8 mouse cellular contexts compared by ENCODE assay signal in genomic region chr7:126860987-126861386, GRCm38 (mm10). TPM values are rescaled to one million over a fixed set of nuclear protein-coding genes. Genes with fewer than 3 reads are reported as not detected.
DNase-seq lines count a peak whose midpoint lies in the region; ATAC-seq and TF ChIP-seq lines count a peak whose summit lies in the region.

No protein-coding gene starts in this region.

- H3K4me2 ChIP-seq in heart, embryonic 12.5 days = peak overlapping the region; percentile 93
- peak overlapping the region; percentile 25 for H3K4me2 ChIP-seq in CH12.LX (ENCODE audit: insufficient read depth, low read depth, poor library complexity, severe bottlenecking)
- H3K4me2 ChIP-seq in forebrain, embryonic 15.5 days (replicated peaks) = peak overlapping the region; percentile 84
- peak overlapping the region; percentile 97 for H3K4me2 ChIP-seq in liver, embryonic 15.5 days

- no peak for TF ChIP-seq CTCF in CH12.LX (conservative IDR thresholded peaks at IDR 0.05 in 1 of 2, IDR thresholded peaks at IDR 0.05 in 1 of 2; ENCODE audit: low read depth in 2 of 2, low read length in 2 of 2)

- in situ Hi-C loops in CH12.LX (cut with MboI; ENCODE audit: low pct_ligation_motif_present, low pct_unique_long_range_greater_than_20kb, low sequenced_read_pairs) = no loop called here

- no peak for TF ChIP-seq EP300 in CH12.LX (IDR thresholded peaks at IDR 0.05; ENCODE audit: low read length)

- 50% methylated on average over 5 of the region's 5 CpGs for WGBS in heart, embryonic 12.5 days
- WGBS in forebrain, embryonic 15.5 days = 68% methylated on average over 5 of the region's 5 CpGs
- WGBS in liver, embryonic 15.5 days (ENCODE audit: insufficient replicate concordance) = 26% methylated on average over 5 of the region's 5 CpGs

- no peaks in the 10 kb centered on the region for H3K27me3 ChIP-seq in heart, embryonic 12.5 days (replicated peaks)
- H3K27me3 ChIP-seq in CH12.LX (replicated peaks) = no peaks in the 10 kb centered on the region
- H3K27me3 ChIP-seq in forebrain, embryonic 15.5 days = no peaks in the 10 kb centered on the region
- no peaks in the 10 kb centered on the region for H3K27me3 ChIP-seq in liver, embryonic 15.5 days

- peaks cover 67% of the 10 kb centered on the region for H3K36me3 ChIP-seq in heart, embryonic 12.5 days
- H3K36me3 ChIP-seq in CH12.LX (replicated peaks in 1 of 2; ENCODE audit: control insufficient read depth in 1 of 2, insufficient read depth in 1 of 2, low read length in 1 of 2) = peaks cover 55 to 73% of the 10 kb centered on the region in 2 experiments
- peaks cover 38% of the 10 kb centered on the region for H3K36me3 ChIP-seq in forebrain, embryonic 15.5 days
- peaks cover 64% of the 10 kb centered on the region for H3K36me3 ChIP-seq in liver, embryonic 15.5 days (replicated peaks)

- DNase-seq in heart, adult 8-10 months (ENCODE audit: low spot score) = no peak
- DNase-seq in CH12.LX (ENCODE audit: extremely low read depth) = peak; percentile 59
- no peak for DNase-seq in gastrocnemius, postnatal 10 days
- no peak for DNase-seq in thymus, postnatal 25 days

- no peak for ATAC-seq in heart, embryonic 12.5 days (ENCODE audit: insufficient number of reproducible peaks, low FRiP score)
- no peak; the same call in 1 of the 2 replicates for ATAC-seq in forebrain, embryonic 15.5 days (replicated peaks)
- ATAC-seq in liver, embryonic 15.5 days (ENCODE audit: insufficient read depth) = no peak
- no peak for ATAC-seq in activated CD4-positive, CD25-positive, alpha-beta regulatory T cell, adult 4 months

- no peak for TF ChIP-seq POLR2A in CH12.LX (IDR thresholded peaks at IDR 0.05; ENCODE audit: low read depth, low read length)

- no peak overlapping the region; the same call in 1 of the 2 replicates for H3K27ac ChIP-seq in heart, embryonic 12.5 days (ENCODE audit: poor library complexity, severe bottlenecking)
- H3K27ac ChIP-seq in CH12.LX (ENCODE audit: insufficient read depth, low read depth) = peak overlapping the region; percentile 18; the same call in 1 of the 2 replicates
- H3K27ac ChIP-seq in forebrain, embryonic 15.5 days (replicated peaks) = no peak overlapping the region
- peak overlapping the region; percentile 65 for H3K27ac ChIP-seq in liver, embryonic 15.5 days (replicated peaks)

- peak overlapping the region; percentile 66 for H3K4me3 ChIP-seq in heart, embryonic 12.5 days
- H3K4me3 ChIP-seq in CH12.LX (replicated peaks in 1 of 3; ENCODE audit: low read depth in 2 of 3, low read length in 2 of 3, poor library complexity in 1 of 3) = peak overlapping the region; percentile 84 to 87 (median 85)
- peak overlapping the region; percentile 68 for H3K4me3 ChIP-seq in forebrain, embryonic 15.5 days
- H3K4me3 ChIP-seq in liver, embryonic 15.5 days (replicated peaks) = peak overlapping the region; percentile 74

- no peaks in the 10 kb centered on the region for H3K9me3 ChIP-seq in heart, embryonic 12.5 days (replicated peaks)
- no peaks in the 10 kb centered on the region for H3K9me3 ChIP-seq in CH12.LX (replicated peaks; ENCODE audit: low read length)
- no peaks in the 10 kb centered on the region for H3K9me3 ChIP-seq in forebrain, embryonic 15.5 days
- H3K9me3 ChIP-seq in liver, embryonic 15.5 days (replicated peaks) = no peaks in the 10 kb centered on the region

- dilution Hi-C loops in CH12.LX (cut with MboI; ENCODE audit: extremely low pct_ligation_motif_present, extremely low pct_unique_long_range_greater_than_20kb, low sequenced_read_pairs) = no loop called here

- peaks cover 32% of the 10 kb centered on the region for H3K79me2 ChIP-seq in CH12.LX (replicated peaks; ENCODE audit: control insufficient read depth, extremely low read depth, insufficient read depth, poor library complexity, severe bottlenecking)

- H3K4me1 ChIP-seq in heart, embryonic 12.5 days (replicated peaks) = peaks cover 26% of the 10 kb centered on the region
- peaks cover 5 to 64% of the 10 kb centered on the region in 2 experiments for H3K4me1 ChIP-seq in CH12.LX (ENCODE audit: control insufficient read depth in 1 of 2, insufficient read depth in 2 of 2)
- H3K4me1 ChIP-seq in forebrain, embryonic 15.5 days = peaks cover 31% of the 10 kb centered on the region
- peaks cover 44% of the 10 kb centered on the region for H3K4me1 ChIP-seq in liver, embryonic 15.5 days (replicated peaks)

- H3K9ac ChIP-seq in heart, embryonic 12.5 days = peak overlapping the region; percentile 78
- H3K9ac ChIP-seq in CH12.LX (ENCODE audit: insufficient read depth, low read depth) = peak overlapping the region; percentile 93
- peak overlapping the region; percentile 62 for H3K9ac ChIP-seq in forebrain, embryonic 15.5 days (replicated peaks)
- H3K9ac ChIP-seq in liver, embryonic 15.5 days = peak overlapping the region; percentile 75

- no peak for TF ChIP-seq RAD21 in CH12.LX (IDR thresholded peaks at IDR 0.05; ENCODE audit: low read depth, low read length)

TF ChIP-seq in CH12.LX, 34 proteins besides CTCF, POLR2A, EP300 and RAD21 (continues in another document):
- 0 out of 2 replicates have a peak, but pooled peaks have one; percentile 25 for TF ChIP-seq NELFE (IDR thresholded peaks at IDR 0.05; ENCODE audit: low read depth, low read length)
- TF ChIP-seq MAX (IDR thresholded peaks at IDR 0.05; ENCODE audit: low read length) = peak; percentile 97
- TF ChIP-seq KAT2A (IDR thresholded peaks at IDR 0.05; ENCODE audit: insufficient replicate concordance, low read length) = 0 out of 2 replicates have a peak, but pooled peaks have one; percentile 28
- peak; percentile 69 for TF ChIP-seq SIN3A (IDR thresholded peaks at IDR 0.05; ENCODE audit: low read length)
- no peak for TF ChIP-seq IRF4 (IDR thresholded peaks at IDR 0.05; ENCODE audit: low read depth, low read length)
- peak; percentile 69 for TF ChIP-seq ELF1 (IDR thresholded peaks at IDR 0.05; ENCODE audit: low read depth, low read length)
- TF ChIP-seq USF1 (IDR thresholded peaks at IDR 0.05; ENCODE audit: low read depth, low read length) = peak; percentile 9; the same call in 1 of the 2 replicates

RNA-seq across cellular contexts. Expression of gene Hirip3, which starts 0.8 kb away (rescaled TPM):
- 18.0 and 22.5 TPM in 2 replicates for polyA plus RNA-seq in heart, embryonic 12.5 days (2016; fragmentation: Nextera tagmentation; extraction: Ambion mirVana)
- total RNA-seq in heart, adult 8-10 months (2022) = 1 to 10 TPM; 4.8 to 9.6 (median 6.4) TPM
- total RNA-seq in CH12.LX (2012; rRNA removed) (70.9 and 103 TPM in 2 replicates), CH12.LX (2014; rRNA removed) (42.4 and 44.7 TPM in 2 replicates)
- 190 and 267 TPM in 2 replicates for polyA plus RNA-seq in CH12.LX (2012; ENCODE audit: insufficient read length, low read depth)
- 30.7 and 31.8 TPM in 2 replicates for polyA plus RNA-seq in forebrain, embryonic 15.5 days (2015; fragmentation: Nextera tagmentation; extraction: Ambion mirVana)
- polyA plus RNA-seq in liver, embryonic 15.5 days (2015; fragmentation: Nextera tagmentation; extraction: Ambion mirVana) = 8.6 and 13.6 TPM in 2 replicates
- polyA plus RNA-seq in activated CD4-positive, CD25-positive, alpha-beta regulatory T cell, adult 4 months (2017; shearing (Covaris generic)) = 10 to 100 TPM; 10.5 to 18.4 TPM
- 10 to 100 TPM; 11.9 to 18.1 TPM for total RNA-seq in gastrocnemius, postnatal 10 days (2021)

RNA-seq across cellular contexts. Expression of gene Ino80e, which starts 1.2 kb away (rescaled TPM):
- 62.9 and 66.8 TPM in 2 replicates for polyA plus RNA-seq in heart, embryonic 12.5 days (2016; fragmentation: Nextera tagmentation; extraction: Ambion mirVana)
- total RNA-seq in heart, adult 8-10 months (2022) = 10 to 100 TPM; 18.3 to 23.9 (median 21.3) TPM
- total RNA-seq in CH12.LX (2012; rRNA removed) (73.9 and 109 TPM in 2 replicates), CH12.LX (2014; rRNA removed) (73.6 and 78.4 TPM in 2 replicates)
- 216 and 243 TPM in 2 replicates for polyA plus RNA-seq in CH12.LX (2012; ENCODE audit: insufficient read length, low read depth)
- 86.2 and 98.8 TPM in 2 replicates for polyA plus RNA-seq in forebrain, embryonic 15.5 days (2015; fragmentation: Nextera tagmentation; extraction: Ambion mirVana)
- polyA plus RNA-seq in liver, embryonic 15.5 days (2015; fragmentation: Nextera tagmentation; extraction: Ambion mirVana) = 29.4 and 33.9 TPM in 2 replicates
- polyA plus RNA-seq in activated CD4-positive, CD25-positive, alpha-beta regulatory T cell, adult 4 months (2017; shearing (Covaris generic)) = 10 to 100 TPM; 54.8 to 82.2 TPM
- 10 to 100 TPM; 18.6 to 23.6 TPM for total RNA-seq in gastrocnemius, postnatal 10 days (2021)

RNA-seq across cellular contexts. Expression of gene Doc2a, which starts 13.8 kb away (rescaled TPM):
- polyA plus RNA-seq in heart, embryonic 12.5 days (2016; fragmentation: Nextera tagmentation; extraction: Ambion mirVana) = not detected in 2 replicates
- total RNA-seq in heart, adult 8-10 months (2022) = not detected
- total RNA-seq in CH12.LX (2012; rRNA removed) (1.9 and 3.4 TPM in 2 replicates), CH12.LX (2014; rRNA removed) (not detected in 2 replicates)
- not detected in 2 replicates for polyA plus RNA-seq in CH12.LX (2012; ENCODE audit: insufficient read length, low read depth)
- 9.0 and 9.1 TPM in 2 replicates for polyA plus RNA-seq in forebrain, embryonic 15.5 days (2015; fragmentation: Nextera tagmentation; extraction: Ambion mirVana)
- polyA plus RNA-seq in liver, embryonic 15.5 days (2015; fragmentation: Nextera tagmentation; extraction: Ambion mirVana) = 0.09 TPM in 1 of 2 replicates, not detected in the other
- polyA plus RNA-seq in activated CD4-positive, CD25-positive, alpha-beta regulatory T cell, adult 4 months (2017; shearing (Covaris generic)) = not detected
- under 1 TPM; 0.14 to 0.68 TPM for total RNA-seq in gastrocnemius, postnatal 10 days (2021)

RNA-seq across cellular contexts. Expression of gene Taok2, which starts 23.5 kb away (rescaled TPM):
- polyA plus RNA-seq in heart, embryonic 12.5 days (2016; fragmentation: Nextera tagmentation; extraction: Ambion mirVana) = 40.8 and 42.5 TPM in 2 replicates
- 10 to 100 TPM; 35.8 to 40.4 (median 38.5) TPM for total RNA-seq in heart, adult 8-10 months (2022)
- total RNA-seq in CH12.LX (2012; rRNA removed) (28.5 and 29.0 TPM in 2 replicates), CH12.LX (2014; rRNA removed) (13.6 and 15.3 TPM in 2 replicates)
- 32.2 and 33.0 TPM in 2 replicates for polyA plus RNA-seq in CH12.LX (2012; ENCODE audit: insufficient read length, low read depth)
- 54.1 and 56.8 TPM in 2 replicates for polyA plus RNA-seq in forebrain, embryonic 15.5 days (2015; fragmentation: Nextera tagmentation; extraction: Ambion mirVana)
- 11.3 and 12.9 TPM in 2 replicates for polyA plus RNA-seq in liver, embryonic 15.5 days (2015; fragmentation: Nextera tagmentation; extraction: Ambion mirVana)
- 10 to 100 TPM; 16.8 to 19.5 TPM for polyA plus RNA-seq in activated CD4-positive, CD25-positive, alpha-beta regulatory T cell, adult 4 months (2017; shearing (Covaris generic))
- 10 to 100 TPM; 40.2 to 52.3 TPM for total RNA-seq in gastrocnemius, postnatal 10 days (2021)

RNA-seq across cellular contexts. Expression of gene 4930451I11Rik, which starts 29.5 kb away (rescaled TPM):
- not detected in 2 replicates for polyA plus RNA-seq in heart, embryonic 12.5 days (2016; fragmentation: Nextera tagmentation; extraction: Ambion mirVana)
- total RNA-seq in heart, adult 8-10 months (2022) = not detected
- total RNA-seq in CH12.LX (2012; rRNA removed) (not detected in 2 replicates), CH12.LX (2014; rRNA removed) (not detected in 2 replicates)
- polyA plus RNA-seq in CH12.LX (2012; ENCODE audit: insufficient read length, low read depth) = not detected in 2 replicates
- not detected in 2 replicates for polyA plus RNA-seq in forebrain, embryonic 15.5 days (2015; fragmentation: Nextera tagmentation; extraction: Ambion mirVana)
- not detected in 2 replicates for polyA plus RNA-seq in liver, embryonic 15.5 days (2015; fragmentation: Nextera tagmentation; extraction: Ambion mirVana)
- polyA plus RNA-seq in activated CD4-positive, CD25-positive, alpha-beta regulatory T cell, adult 4 months (2017; shearing (Covaris generic)) = not detected
- not detected for total RNA-seq in gastrocnemius, postnatal 10 days (2021)

Comparison
In these comparisons a context has a peak if more than half of its experiments do, and no peak if none do; other contexts are left out.
1. H3K27ac ChIP-seq: peak in CH12.LX (single experiment) and liver, embryonic 15.5 days (single experiment); none in heart, embryonic 12.5 days (single experiment) and forebrain, embryonic 15.5 days (single experiment).
2. H3K4me2 ChIP-seq: peak in every context shown above with its lines; median percentile 97 in liver, embryonic 15.5 days; 93 in heart, embryonic 12.5 days; 84 in forebrain, embryonic 15.5 days; 25 in CH12.LX.
3. Peak in every context shown above with its lines, with median percentiles within 50 percentile points of each other: H3K4me3 ChIP-seq and H3K9ac ChIP-seq.